Mouse (Mus musculus): Measurements from ENCODE around the gene Tnip3. TPM values are rescaled to one million over a fixed set of nuclear protein-coding genes. Genes with fewer than 3 reads are reported as not detected.
A peak's percentile ranks its signal among the peaks of the same experiment; 100 is the strongest.

Tnip3 gene
- total RNA-seq, 1 experiment from 2014 or later = 0.27 TPM

- no peak for DNase-seq
Observed at GRCm38 (mm10) chr6:65647731-65648130, 122.6 kb downstream of the Tnip3 start.

- no peak for DNase-seq
Observed at GRCm38 (mm10) chr6:65651376-65651775, 126.3 kb downstream of the Tnip3 start.

DNA sequence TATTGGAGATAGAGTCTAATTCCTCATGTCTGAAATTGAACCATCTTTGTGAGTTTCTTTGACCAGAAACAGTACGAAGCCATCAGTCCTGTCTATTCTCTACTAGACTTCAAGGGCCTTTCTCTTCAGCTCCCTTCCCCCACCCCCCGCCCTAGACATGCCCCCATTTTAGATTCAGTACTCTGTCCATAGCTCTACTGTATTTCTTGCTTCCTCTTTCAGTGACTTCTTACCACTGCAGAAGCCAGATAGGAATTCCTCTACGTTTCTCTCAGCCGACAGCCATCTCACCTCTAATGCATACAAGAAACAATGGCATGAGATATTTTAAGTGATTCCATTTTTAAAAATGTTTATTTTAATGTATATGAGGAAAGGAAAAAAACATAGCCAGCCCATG lies 136.2 kb downstream of the Tnip3 start:
- DNase-seq = no peak

- DNase-seq = no peak
Observed at GRCm38 (mm10) chr6:65662050-65662449, 136.9 kb downstream of the Tnip3 start.

DNA sequence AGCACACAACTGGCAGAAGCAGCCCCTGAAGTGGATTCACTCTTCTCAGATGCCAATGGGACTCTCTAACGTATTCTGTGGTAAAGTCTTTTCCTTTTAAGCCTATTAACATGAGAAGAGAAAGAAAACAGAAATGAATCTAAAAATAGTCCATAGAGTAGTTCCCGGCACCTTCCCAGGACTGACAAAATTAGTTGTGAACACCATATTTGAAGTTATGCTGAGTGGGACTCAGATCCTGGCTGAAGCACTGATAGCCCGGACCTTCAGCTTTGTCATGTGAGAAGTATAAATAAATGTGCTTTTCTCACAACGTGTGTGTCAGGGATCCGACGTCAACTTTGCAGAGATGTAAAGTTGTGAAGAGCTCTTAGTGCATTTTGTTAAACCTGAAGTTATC lies 138.9 kb downstream of the Tnip3 start:
- DNase-seq = no peak

- DNase-seq = no peak
Observed at GRCm38 (mm10) chr6:65666295-65666694, 141.2 kb downstream of the Tnip3 start.

DNA sequence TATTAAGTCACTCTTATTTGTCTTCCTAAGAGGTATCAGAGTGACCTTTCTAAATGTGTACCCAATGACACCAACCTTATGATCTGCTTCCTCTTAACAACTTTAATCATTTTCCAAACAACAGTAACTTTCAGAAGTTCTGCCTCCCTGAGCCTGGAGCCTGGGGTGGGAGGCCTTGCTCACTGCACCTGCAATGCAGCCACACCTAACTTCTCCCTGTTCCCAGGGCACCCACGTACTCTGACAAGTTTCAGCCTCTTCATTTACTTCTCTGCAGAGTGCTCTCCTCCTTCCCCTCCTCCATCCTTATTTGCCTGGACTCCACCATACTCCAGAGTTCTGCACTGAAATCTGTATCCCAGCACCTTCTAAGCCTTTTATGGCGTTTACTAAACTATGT lies 144.9 kb downstream of the Tnip3 start:
- no peak for DNase-seq

DNA sequence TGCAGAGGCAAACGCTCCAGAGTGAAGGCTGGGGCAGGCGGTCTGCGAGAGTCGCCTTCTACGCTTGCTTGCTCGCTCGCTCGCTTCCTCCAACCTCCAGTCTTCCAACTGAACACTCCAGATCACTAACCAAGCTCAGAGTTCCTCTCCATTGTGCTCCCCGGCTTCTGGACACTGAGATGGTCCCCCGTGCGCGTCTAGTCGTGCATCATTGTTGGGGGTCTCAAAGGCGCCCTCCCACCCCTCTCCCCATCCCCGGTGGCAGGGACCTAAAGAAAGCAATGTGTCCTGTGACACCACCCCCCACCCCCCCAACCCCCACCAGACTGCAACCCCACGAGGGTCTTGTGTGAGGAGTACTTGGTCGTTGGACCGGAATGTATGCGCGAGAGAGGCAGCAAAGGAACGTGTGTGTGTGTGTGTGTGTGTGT lies 145.9 kb downstream of the Tnip3 start:
- DNase-seq = peak; percentile 4

DNA sequence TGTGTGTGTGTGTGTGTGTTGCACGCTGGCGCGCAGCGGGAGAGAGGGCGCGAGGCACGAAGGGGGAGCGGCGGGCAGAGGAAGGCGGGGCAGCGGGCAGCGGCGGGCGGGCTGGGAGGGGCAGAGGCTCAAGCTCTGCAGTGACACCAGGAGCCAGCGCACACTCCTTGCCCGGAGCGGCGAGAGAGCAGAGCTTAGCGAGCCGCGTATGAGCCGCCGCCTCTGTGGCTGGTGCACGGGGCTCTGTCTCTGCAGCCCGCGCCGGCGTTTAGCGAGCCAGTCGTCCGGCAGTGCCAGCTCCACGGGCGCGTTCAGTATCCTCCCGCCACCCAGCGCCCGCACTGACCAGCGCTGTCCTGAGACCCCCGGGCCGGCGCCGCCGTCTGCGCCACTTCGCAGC lies 146.3 kb downstream of the Tnip3 start, which contains the start of gene Ndnf:
Gene Ndnf, plus strand, starts transcription at position 140 of the 400 bp plus-strand sequence.
- DNase-seq = peak; percentile 85

DNA sequence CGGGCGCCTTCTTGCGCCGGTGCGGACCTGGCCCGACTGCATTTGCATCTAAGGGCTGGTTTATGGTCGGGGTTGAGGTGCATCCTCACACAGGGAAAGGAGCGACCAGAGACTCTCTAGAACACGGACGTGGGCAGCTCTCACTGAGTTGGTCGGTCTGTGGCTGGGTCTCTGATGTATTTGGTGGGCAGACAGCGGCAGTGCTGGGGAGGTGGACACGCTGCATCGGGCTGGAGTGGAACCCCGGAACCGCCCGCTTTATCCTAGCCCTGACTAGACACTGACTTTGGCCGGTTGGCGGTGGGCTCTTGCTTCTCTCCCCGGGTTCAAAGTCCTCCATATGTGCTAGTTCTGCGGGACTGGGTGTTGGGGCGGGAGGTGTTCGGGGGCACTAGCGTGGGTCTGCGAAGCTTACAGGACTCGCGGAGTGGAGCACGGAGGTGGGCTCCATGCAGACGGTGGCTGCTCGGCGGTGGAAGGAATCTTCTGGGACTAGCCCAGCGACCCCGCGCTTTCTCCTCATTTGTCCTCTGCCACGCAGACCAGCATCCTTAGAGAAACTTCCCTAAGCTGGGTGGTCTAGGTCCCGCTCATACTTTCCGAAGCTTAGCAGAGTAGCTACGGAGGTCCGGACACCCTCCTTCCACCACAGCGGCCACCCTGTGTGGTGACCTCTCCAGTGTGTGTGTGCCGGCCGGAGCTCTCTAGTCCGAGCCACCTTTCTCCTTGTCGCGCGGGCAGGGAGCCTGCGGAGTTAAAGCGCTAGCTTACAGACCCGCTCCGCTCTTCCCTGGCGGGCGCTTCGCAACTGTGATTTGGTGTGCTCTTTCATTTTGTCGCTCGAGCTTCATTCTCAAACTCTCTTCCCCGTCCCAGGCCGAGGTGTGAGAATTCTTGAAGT lies 147.3 kb downstream of the Tnip3 start:
- peak; percentile 38 for DNase-seq

Other genes with a start within 250 kb of the Tnip3 start
- not detected in 2 replicates for gene C130060K24Rik, start 144.2 kb upstream of the Tnip3 start, total RNA-seq (2021)
- gene Ndnf, start 146.3 kb downstream of the Tnip3 start, total RNA-seq (2021) = 1.6 and 2.7 TPM in 2 replicates

Data from adrenal gland, postnatal 25 days (tissue).